Mouse (Mus musculus) embryonic facial prominence, embryonic 14.5 days (tissue): ENCODE results near the gene Cdh1. TPM values are rescaled to one million over a fixed set of nuclear protein-coding genes. Genes with fewer than 3 reads are reported as not detected.

Source experiments
- ATAC-seq: fragments of 200-750 bp; cut with Nextera tagmentation; 2 replicates; pipeline ENCODE4 v1.8.0; 2017; ENCODE audit warnings: low read depth, moderate number of reproducible peaks, moderate TSS enrichment
- DNase-seq: peaks from one replicate; pipeline ENCODE4 v3.0.0-alpha.2; 2015; ENCODE audit warnings: low spot score
- H3K27ac ChIP-seq: fragments of 300-500 bp; sonication (generic); replicated peaks from 2 replicates; pipeline ENCODE4 v1.5.1; 2014; ENCODE audit warnings: low read depth, mild to moderate bottlenecking, low read length, moderate library complexity
- H3K27me3 ChIP-seq: fragments of 300-500 bp; sonication (generic); replicated peaks from 2 replicates; pipeline ENCODE4 v1.6.1; 2014; ENCODE audit warnings: low read length; ENCODE audit not compliant: control insufficient read depth, insufficient read depth
- H3K36me3 ChIP-seq: fragments of 300-500 bp; sonication (generic); 2 replicates; pipeline ENCODE4 v1.6.1; 2014; ENCODE audit warnings: low read length, mixed read lengths; ENCODE audit not compliant: control insufficient read depth, insufficient read depth
- H3K4me1 ChIP-seq: fragments of 300-500 bp; sonication (generic); 2 replicates; pipeline ENCODE4 v1.6.1; 2014; ENCODE audit warnings: antibody characterized with exemption, low read length; ENCODE audit not compliant: control insufficient read depth, insufficient read depth
- H3K4me2 ChIP-seq: fragments of 300-500 bp; sonication (generic); 2 replicates; pipeline ENCODE4 v1.6.1; 2014; ENCODE audit warnings: low read depth, mild to moderate bottlenecking, low read length, moderate library complexity, mixed read lengths
- H3K4me3 ChIP-seq: fragments of 300-500 bp; sonication (generic); 2 replicates; pipeline ENCODE4 v1.5.1; 2014; ENCODE audit warnings: low read depth, mild to moderate bottlenecking, low read length
- H3K9ac ChIP-seq: fragments of 300-500 bp; sonication (generic); 2 replicates; pipeline ENCODE4 v1.6.1; 2014; ENCODE audit warnings: low read depth, mild to moderate bottlenecking, low read length, moderate library complexity, mixed read lengths
- H3K9me3 ChIP-seq: fragments of 300-500 bp; sonication (generic); 2 replicates; pipeline ENCODE4 v1.6.1; 2016; ENCODE audit warnings: low read length; ENCODE audit not compliant: control insufficient read depth
- WGBS: fragments of 180-500 bp; shearing (Covaris S2); extraction: QIAGEN DNeasy Blood & Tissue Kit; methylation state at CpG from one replicate; pipeline ENCODE4 v1.1.7; 2014; 5-methylcytosine and 5-hydroxymethylcytosine counted together
- polyA plus RNA-seq: library from polyadenylated mRNA; unstranded; fragments of >200 nt; fragmentation: Nextera tagmentation; extraction: Ambion mirVana; gene quantifications from 2 replicates; pipeline ENCODE4 v1.2.1, GENCODE M21; 2014

The Cdh1 gene
- polyA plus RNA-seq, 1 experiment from 2014 or later = 37.3 TPM

DNA sequence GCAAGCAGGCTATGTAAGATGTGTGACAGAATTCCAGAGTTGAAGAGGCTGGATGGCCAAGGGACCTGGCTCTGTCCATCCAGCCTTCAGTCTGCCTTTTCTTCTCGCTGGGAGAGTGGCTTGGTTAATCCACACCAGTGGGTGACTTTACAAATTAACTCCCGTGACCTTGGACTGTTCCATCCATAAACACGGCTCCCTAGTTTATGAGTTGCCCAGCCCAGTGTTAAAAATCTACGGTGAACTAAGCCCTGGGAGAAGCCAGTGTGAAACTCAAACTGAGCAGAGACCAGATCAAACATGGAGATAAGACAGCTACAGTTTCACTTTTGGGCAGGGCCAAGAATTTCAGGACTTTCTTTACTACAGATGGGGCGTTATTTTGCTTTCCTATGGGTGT, 19.9 kb downstream of the Cdh1 start:
- no peak overlapping the region for H3K27ac ChIP-seq
- H3K4me2 ChIP-seq = no peak overlapping the region
- WGBS = 55% methylated on average over 5 of the region's 5 CpGs

DNA sequence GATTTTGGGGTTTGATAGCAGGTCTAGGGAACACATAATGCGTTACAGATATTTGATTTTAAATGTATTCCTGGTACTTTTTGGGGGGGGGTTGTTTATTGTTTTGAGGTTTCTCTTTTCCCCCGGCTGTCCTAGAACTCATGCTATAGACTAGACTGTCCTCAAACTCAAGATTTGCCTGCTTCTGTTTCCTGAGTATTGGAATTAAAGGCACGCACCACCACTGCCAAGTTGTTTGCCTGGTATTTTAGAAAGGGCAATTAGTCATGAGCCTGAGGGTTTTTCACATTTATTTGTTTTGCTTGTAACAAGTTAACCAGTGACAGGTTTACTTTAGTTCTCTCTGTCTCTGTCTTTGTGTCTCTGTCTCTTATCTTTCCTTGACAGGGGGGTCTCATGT, 20.3 kb downstream of the Cdh1 start:
- peaks cover 16% of the 10 kb centered on the region for H3K4me1 ChIP-seq
- 75% methylated on average over 3 of the region's 3 CpGs for WGBS
- H3K36me3 ChIP-seq = no peaks in the 10 kb centered on the region
- ATAC-seq = no peak
- H3K4me2 ChIP-seq = no peak overlapping the region
- no peak for DNase-seq
- H3K9me3 ChIP-seq = no peaks in the 10 kb centered on the region
- H3K27me3 ChIP-seq = no peaks in the 10 kb centered on the region
- no peak overlapping the region for H3K4me3 ChIP-seq
- no peak overlapping the region for H3K27ac ChIP-seq
- H3K9ac ChIP-seq = no peak overlapping the region

More for the DNA sequence above, 19.9 kb downstream of the Cdh1 start:
- H3K36me3 ChIP-seq = no peaks in the 10 kb centered on the region
- H3K9ac ChIP-seq = no peak overlapping the region
- DNase-seq (no peak), ATAC-seq (no peak)
- H3K27me3 ChIP-seq = no peaks in the 10 kb centered on the region
- H3K4me1 ChIP-seq = peaks cover 17% of the 10 kb centered on the region
- H3K4me3 ChIP-seq = no peak overlapping the region
- H3K9me3 ChIP-seq = no peaks in the 10 kb centered on the region

DNA sequence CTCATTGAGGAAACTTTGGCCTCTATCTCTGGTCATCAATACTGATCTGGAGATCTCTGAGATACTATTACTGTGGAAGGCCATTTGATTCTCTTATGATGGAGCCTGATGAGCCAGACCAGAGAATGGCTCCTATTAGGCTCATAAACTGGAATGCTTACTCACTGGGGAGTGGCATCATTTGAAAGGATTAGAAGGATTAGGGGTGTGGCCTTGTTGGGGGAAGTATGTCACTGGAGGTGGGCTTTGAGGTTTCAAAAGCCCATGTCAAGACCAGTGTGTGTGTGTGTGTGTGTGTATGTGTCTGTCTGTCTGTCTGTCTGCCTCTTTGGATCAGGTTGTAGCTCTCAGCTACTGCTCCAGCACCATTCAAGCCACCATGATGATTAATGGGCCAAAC, 20.8 kb downstream of the Cdh1 start:
- DNase-seq (no peak), ATAC-seq (no peak)
- H3K4me2 ChIP-seq = no peak overlapping the region
- H3K4me3 ChIP-seq = no peak overlapping the region
- H3K27ac ChIP-seq = no peak overlapping the region
- H3K9me3 ChIP-seq = no peaks in the 10 kb centered on the region
- H3K4me1 ChIP-seq = peaks cover 13% of the 10 kb centered on the region
- H3K36me3 ChIP-seq = no peaks in the 10 kb centered on the region
- no peaks in the 10 kb centered on the region for H3K27me3 ChIP-seq
- H3K9ac ChIP-seq = no peak overlapping the region

DNA sequence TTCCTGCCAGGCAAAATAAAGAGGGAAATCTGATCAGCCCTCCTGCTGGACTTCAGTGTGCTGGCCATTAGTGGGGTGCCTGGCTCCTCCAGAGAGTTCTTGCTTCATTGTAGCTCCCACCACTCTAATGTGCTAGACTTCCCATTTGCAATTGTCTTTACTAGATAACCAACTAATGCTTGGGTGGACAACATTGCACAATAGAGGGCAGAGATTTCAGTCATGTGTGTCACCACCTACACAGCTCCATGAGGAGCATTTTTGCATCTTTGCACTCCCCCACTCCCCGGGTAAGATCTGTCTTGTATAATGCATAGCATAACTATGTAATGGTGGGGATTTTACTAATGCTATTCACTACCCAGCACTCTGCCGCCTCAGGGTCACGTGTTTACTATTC, 21.6 kb downstream of the Cdh1 start:
- H3K4me1 ChIP-seq = peaks cover 11% of the 10 kb centered on the region; the same call in 1 of the 2 replicates
- no peak overlapping the region for H3K4me3 ChIP-seq
- WGBS = 79% methylated on average over 3 of the region's 3 CpGs
- no peak for ATAC-seq
- no peak overlapping the region for H3K4me2 ChIP-seq
- H3K9me3 ChIP-seq = no peaks in the 10 kb centered on the region
- no peak for DNase-seq
- H3K27me3 ChIP-seq = no peaks in the 10 kb centered on the region
- H3K36me3 ChIP-seq = no peaks in the 10 kb centered on the region
- no peak overlapping the region for H3K27ac ChIP-seq
- no peak overlapping the region for H3K9ac ChIP-seq

DNA sequence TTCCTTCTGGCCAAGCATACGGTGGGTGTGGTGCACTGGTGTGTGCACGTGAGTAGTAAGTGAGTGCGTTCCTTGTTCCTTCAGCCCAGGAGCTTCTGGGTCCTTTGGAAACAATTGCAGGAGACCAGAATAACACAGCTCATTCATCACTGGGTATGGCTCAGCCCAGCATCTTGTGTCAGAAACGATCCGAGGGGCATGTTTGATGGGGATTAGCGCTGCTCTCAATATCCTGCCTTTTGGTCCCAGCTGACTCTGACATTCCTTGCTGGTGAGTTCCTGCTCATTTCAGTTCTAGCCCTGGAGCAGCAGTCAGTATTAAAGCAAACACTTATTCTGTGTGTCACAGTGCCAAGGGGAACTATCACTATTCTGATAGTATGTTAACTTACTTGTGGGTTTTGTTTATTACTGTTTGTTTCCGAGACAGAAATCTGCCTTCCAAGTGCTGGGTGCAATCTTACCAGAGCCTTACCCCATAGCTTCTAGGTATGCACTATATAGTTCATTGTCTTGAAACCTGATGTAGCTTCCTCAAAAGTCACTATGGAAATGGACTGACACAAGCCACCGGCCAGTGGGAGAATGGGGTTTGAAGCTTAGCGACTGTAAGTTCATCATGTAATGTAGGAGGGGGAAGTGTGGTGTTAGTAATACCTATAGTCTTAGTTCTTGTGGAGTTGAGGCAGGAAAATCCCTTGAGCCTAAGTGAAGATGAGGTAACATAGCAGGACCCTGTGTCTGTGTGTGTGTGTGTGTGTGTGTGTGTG, 23.1 kb downstream of the Cdh1 start:
- no peak overlapping the region for H3K4me2 ChIP-seq
- ATAC-seq (no peak; the same call in 1 of the 2 replicates), DNase-seq (no peak)
- no peak overlapping the region for H3K27ac ChIP-seq
- 44% methylated on average over 9 of the region's 9 CpGs for WGBS
- H3K4me1 ChIP-seq = 0 out of 2 replicates have a peak, but pooled peaks cover 9% of the 10 kb centered on the region
- no peaks in the 10 kb centered on the region for H3K36me3 ChIP-seq
- no peak overlapping the region for H3K4me3 ChIP-seq
- H3K9ac ChIP-seq = no peak overlapping the region
- H3K9me3 ChIP-seq = no peaks in the 10 kb centered on the region
- no peaks in the 10 kb centered on the region for H3K27me3 ChIP-seq

DNA sequence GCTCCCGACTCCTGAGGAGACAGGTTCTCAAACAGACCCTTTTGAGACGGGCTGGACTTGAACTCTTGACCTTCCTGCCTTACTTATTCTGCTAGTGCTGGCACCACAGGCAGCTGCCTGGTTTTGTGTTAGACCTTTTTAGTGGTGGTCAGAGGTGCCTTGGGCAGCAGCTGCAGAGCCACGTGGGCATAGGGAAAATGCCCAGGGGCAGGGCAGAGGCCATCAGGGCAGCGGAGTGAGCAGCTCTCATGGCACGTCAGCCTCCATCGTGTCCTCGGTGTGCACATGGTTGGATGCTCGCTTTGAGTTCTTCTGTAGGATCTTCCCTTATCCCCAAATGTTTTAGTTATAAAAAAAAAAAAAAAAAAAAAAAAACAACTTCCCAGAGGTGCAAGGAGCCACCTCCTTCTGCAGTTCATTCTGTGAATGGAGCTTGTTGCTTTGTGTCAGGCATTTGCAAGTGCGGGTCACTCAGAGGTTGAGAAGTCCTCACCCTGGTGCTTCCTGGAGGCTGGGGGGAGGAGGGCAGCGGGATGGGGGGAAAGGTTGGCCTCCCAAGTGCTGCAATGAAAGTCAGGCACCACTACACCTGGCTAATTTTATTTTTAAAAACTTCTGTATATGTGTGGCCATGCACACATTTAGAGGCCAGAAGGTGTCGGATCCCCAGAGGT, 25.3 kb downstream of the Cdh1 start:
- 74% methylated on average over 11 of the region's 11 CpGs for WGBS
- ATAC-seq = no peak
- H3K4me3 ChIP-seq = no peak overlapping the region

DNA sequence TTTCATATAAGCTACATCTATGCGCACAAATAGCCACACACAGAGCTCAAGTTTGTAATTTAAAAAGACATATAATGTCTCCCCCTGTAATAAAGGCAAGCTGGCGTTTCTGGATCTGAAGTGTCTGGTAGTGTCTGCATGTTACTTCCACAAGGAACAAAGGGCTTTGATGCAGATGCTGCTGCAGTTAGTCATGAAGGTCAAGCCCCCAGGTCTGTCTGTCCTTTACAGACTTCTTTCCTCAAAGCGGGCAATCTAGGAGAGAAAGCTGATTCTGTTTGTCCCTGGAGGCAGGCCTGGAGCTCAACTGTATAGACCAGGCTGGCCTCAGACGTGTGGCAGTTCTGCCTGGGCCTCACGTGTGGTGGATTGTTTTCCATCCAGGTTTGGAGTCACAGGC, 26.3 kb downstream of the Cdh1 start:
- no peak for ATAC-seq
- WGBS = 29% methylated on average over 5 of the region's 5 CpGs
- H3K27ac ChIP-seq = 0 out of 2 replicates have a peak overlapping the region, but pooled peaks have one; percentile 23

More for the DNA sequence above, 25.3 kb downstream of the Cdh1 start:
- Histone ChIP-seq H3K27ac (no peak overlapping the region), H3K9ac (no peak overlapping the region), H3K4me2 (no peak overlapping the region), H3K9me3 (no peaks in the 10 kb centered on the region), H3K27me3 (no peaks in the 10 kb centered on the region; the same call in 1 of the 2 replicates), H3K4me1 (0 out of 2 replicates have a peak, but pooled peaks cover 9% of the 10 kb centered on the region), H3K36me3 (no peaks in the 10 kb centered on the region)
- no peak for DNase-seq

DNA sequence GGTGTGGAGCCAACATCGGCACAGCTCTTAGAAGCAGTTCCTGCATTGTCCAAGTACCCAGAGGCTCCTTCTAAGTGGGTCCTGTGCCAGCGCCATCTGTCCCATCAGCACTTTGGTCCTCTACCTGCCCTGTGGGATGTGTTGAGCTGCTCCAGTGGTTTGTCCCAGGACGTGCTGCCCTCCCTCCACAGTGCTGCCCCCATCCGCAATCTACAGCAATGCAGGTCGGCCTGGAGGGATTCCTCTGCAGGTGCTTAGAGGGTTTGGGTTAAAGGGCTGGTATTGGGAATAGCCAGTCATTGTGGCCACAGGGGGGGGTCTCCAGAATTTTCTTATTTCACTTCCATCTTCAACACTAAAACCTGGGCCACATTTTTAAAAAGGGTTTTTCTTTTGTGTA, 28.8 kb downstream of the Cdh1 start:
- DNase-seq = no peak
- H3K4me2 ChIP-seq = no peak overlapping the region

More for the DNA sequence above, 26.3 kb downstream of the Cdh1 start:
- no peak for DNase-seq
- no peak overlapping the region for H3K9ac ChIP-seq
- no peaks in the 10 kb centered on the region; the same call in 1 of the 2 replicates for H3K27me3 ChIP-seq
- no peaks in the 10 kb centered on the region for H3K9me3 ChIP-seq
- H3K4me3 ChIP-seq = no peak overlapping the region
- no peak overlapping the region for H3K4me2 ChIP-seq
- 0 out of 2 replicates have a peak, but pooled peaks cover 9% of the 10 kb centered on the region for H3K4me1 ChIP-seq
- no peaks in the 10 kb centered on the region for H3K36me3 ChIP-seq

More for the DNA sequence above, 28.8 kb downstream of the Cdh1 start:
- ATAC-seq = no peak
- no peaks in the 10 kb centered on the region for H3K9me3 ChIP-seq
- no peak overlapping the region for H3K9ac ChIP-seq
- no peaks in the 10 kb centered on the region; the same call in 1 of the 2 replicates for H3K27me3 ChIP-seq
- H3K4me1 ChIP-seq = 0 out of 2 replicates have a peak, but pooled peaks cover 11% of the 10 kb centered on the region
- no peak overlapping the region for H3K27ac ChIP-seq
- WGBS = 60% methylated on average over 5 of the region's 5 CpGs
- no peak overlapping the region for H3K4me3 ChIP-seq
- H3K36me3 ChIP-seq = no peaks in the 10 kb centered on the region
